Mouse (Mus musculus) midbrain, postnatal 0 days (tissue): ENCODE data around the gene Ssbp2. TPM values are rescaled to one million over a fixed set of nuclear protein-coding genes. Genes with fewer than 3 reads are reported as not detected.

Experiments
- ATAC-seq: fragments of 200-750 bp; cut with Nextera tagmentation; 2 replicates; pipeline ENCODE4 v1.8.0; 2017; ENCODE audit warnings: moderate number of reproducible peaks, mild to moderate bottlenecking, moderate TSS enrichment, moderate library complexity; ENCODE audit not compliant: low FRiP score
- DNase-seq: peaks from one replicate; pipeline ENCODE4 v3.0.0-alpha.2; 2015; ENCODE audit warnings: low spot score
- H3K27ac ChIP-seq: fragments of 300-500 bp; sonication (generic); 2 replicates; pipeline ENCODE4 v1.5.1; 2014; ENCODE audit warnings: low read depth, mild to moderate bottlenecking, low read length, mixed read lengths
- H3K27me3 ChIP-seq: fragments of 300-500 bp; sonication (generic); 2 replicates; pipeline ENCODE4 v1.6.1; 2014; ENCODE audit warnings: low read length, control low read depth, mixed read lengths; ENCODE audit not compliant: insufficient read depth
- H3K36me3 ChIP-seq: fragments of 300-500 bp; sonication (generic); 2 replicates; pipeline ENCODE4 v1.6.1; 2014; ENCODE audit warnings: low read length, control low read depth, mixed read lengths; ENCODE audit not compliant: insufficient read depth
- H3K4me1 ChIP-seq: fragments of 300-500 bp; sonication (generic); 2 replicates; pipeline ENCODE4 v1.6.1; 2014; ENCODE audit warnings: mild to moderate bottlenecking, control low read depth, antibody characterized with exemption, low read length, mixed read lengths; ENCODE audit not compliant: insufficient read depth
- H3K4me2 ChIP-seq: fragments of 300-500 bp; sonication (generic); 2 replicates; pipeline ENCODE4 v1.6.1; 2014; ENCODE audit warnings: low read depth, mild to moderate bottlenecking, low read length, mixed read lengths; ENCODE audit not compliant: poor library complexity, severe bottlenecking
- H3K4me3 ChIP-seq: fragments of 300-500 bp; sonication (generic); 2 replicates; pipeline ENCODE4 v1.5.1; 2014; ENCODE audit warnings: low read depth, mild to moderate bottlenecking, low read length, moderate library complexity
- H3K9ac ChIP-seq: fragments of 300-500 bp; sonication (generic); replicated peaks from 2 replicates; pipeline ENCODE4 v1.6.1; 2014; ENCODE audit warnings: mild to moderate bottlenecking, low read length, moderate library complexity, mixed read lengths; ENCODE audit not compliant: poor library complexity, severe bottlenecking
- H3K9me3 ChIP-seq: fragments of 300-500 bp; sonication (generic); 2 replicates; pipeline ENCODE4 v1.6.1; 2016; ENCODE audit warnings: low read length, control low read depth
- CTCF ChIP-seq: IDR thresholded peaks from 2 replicates; pipeline ENCODE4 v1.5.1; 2016; ENCODE audit warnings: antibody characterized with exemption, mild to moderate bottlenecking
- WGBS: fragments of 180-500 bp; shearing (Covaris S2); extraction: QIAGEN DNeasy Blood & Tissue Kit; methylation state at CpG from one replicate; pipeline ENCODE4 v1.1.7; 2014; 5-methylcytosine and 5-hydroxymethylcytosine counted together
- microRNA-seq: library from miRNA; unstranded; fragments of <30 nt; microRNA quantifications from one replicate; pipeline ENCODE4, GENCODE M21; 2016; ENCODE audit warnings: borderline number of aligned reads
- polyA plus RNA-seq: library from polyadenylated mRNA; unstranded; fragments of >200 nt; fragmentation: Nextera tagmentation; extraction: Ambion mirVana; gene quantifications from 2 replicates; pipeline ENCODE4 v1.2.1, GENCODE M21; 2015
- total RNA-seq: library from RNA; depleted of rRNA; stranded (reverse); fragments of >200 nt; gene quantifications from 2 replicates; pipeline ENCODE4 v1.2.3, GENCODE M21; 2014; rRNA removed

Gene Ssbp2
- total and polyA plus RNA-seq, 2 experiments from 2014 or later = 156 to 167 TPM

- TF ChIP-seq CTCF = no peak
- 90% methylated on average over 2 of the region's 2 CpGs for WGBS
- Histone ChIP-seq H3K4me3 (no peak overlapping the region), H3K27me3 (no peaks in the 10 kb centered on the region), H3K9me3 (no peaks in the 10 kb centered on the region), H3K4me2 (no peak overlapping the region), H3K36me3 (no peaks in the 10 kb centered on the region), H3K4me1 (no peaks in the 10 kb centered on the region), H3K27ac (no peak overlapping the region), H3K9ac (no peak overlapping the region)
- ATAC-seq (no peak), DNase-seq (no peak)
These were observed 288.3 kb downstream of the Ssbp2 start for GRCm38 (mm10) chr13:91748401-91748800.

- 84% methylated on average over 4 of the region's 4 CpGs for WGBS
- H3K27me3 ChIP-seq = no peaks in the 10 kb centered on the region
- ATAC-seq (no peak), DNase-seq (no peak)
- H3K27ac ChIP-seq = no peak overlapping the region
- H3K4me3 ChIP-seq = no peak overlapping the region
- no peak for TF ChIP-seq CTCF
- no peak overlapping the region for H3K9ac ChIP-seq
- H3K36me3 ChIP-seq = no peaks in the 10 kb centered on the region
- H3K4me2 ChIP-seq = no peak overlapping the region
- no peaks in the 10 kb centered on the region for H3K4me1 ChIP-seq
- H3K9me3 ChIP-seq = no peaks in the 10 kb centered on the region
These were observed 289.9 kb downstream of the Ssbp2 start for GRCm38 (mm10) chr13:91749981-91750380.

Small RNA genes within 50 kb of the gene (microRNA-seq; reads per million reads assigned to microRNA genes)
- gene Gm27656 = not detected

Other genes with a start within 250 kb of the Ssbp2 start
- 3.2 and 3.8 TPM in 2 replicates for gene Atg10, start 236.3 kb upstream of the Ssbp2 start, total RNA-seq
- 12.3 and 13.2 TPM in 2 replicates for gene Atg10, start 236.3 kb upstream of the Ssbp2 start, polyA plus RNA-seq